Mouse (Mus musculus) cerebellum, adult 2 months (tissue): ENCODE measurements at regions not wholly inside any gene's neighbourhood (a gene's known extent, or its start where the extent isn't known, plus 50 kb on each side); places are given as distances from the start of the nearest gene placed in this dataset.

Experiments used
- DNase-seq, 2 experiments: peaks; one replicate each; pipeline ENCODE4 v3.0.0; 2021
- H3K27ac ChIP-seq: fragments of 200-500 bp; 2 replicates; pipeline ENCODE4 v1.5.1; 2012; ENCODE audit warnings: low read length, control low read depth, inconsistent platforms; ENCODE audit not compliant: insufficient read depth
- H3K27me3 ChIP-seq: fragments of 200-500 bp; 2 replicates; pipeline ENCODE4 v1.6.1; 2012; ENCODE audit warnings: inconsistent platforms, mild to moderate bottlenecking, low read length, moderate library complexity; ENCODE audit not compliant: control insufficient read depth, insufficient read depth
- H3K4me1 ChIP-seq: fragments of 200-500 bp; 2 replicates; pipeline ENCODE4 v1.6.1; 2011; ENCODE audit warnings: low read length; ENCODE audit not compliant: control insufficient read depth, insufficient read depth
- H3K4me3 ChIP-seq: fragments of 200-500 bp; replicated peaks from 2 replicates; pipeline ENCODE3; 2011; ENCODE audit warnings: mild to moderate bottlenecking, low read depth, low read length, control low read depth; ENCODE audit not compliant: insufficient read depth
- CTCF ChIP-seq: fragments of 200-500 bp; IDR thresholded peaks from 2 replicates; pipeline ENCODE4 v1.5.1; 2011; ENCODE audit warnings: low read depth, mild to moderate bottlenecking, control low read depth, low read length, moderate library complexity, borderline replicate concordance; ENCODE audit not compliant: insufficient read depth
- POLR2A ChIP-seq: fragments of 200-500 bp; IDR thresholded peaks from 2 replicates; pipeline ENCODE4 v1.6.1; 2011; ENCODE audit warnings: low read length, control low read depth, borderline replicate concordance; ENCODE audit not compliant: insufficient read depth
- WGBS: fragments of 180-500 bp; shearing (Covaris S2); methylation state at CpG from one replicate; pipeline ENCODE4 v1.1.7; 2018; 5-methylcytosine and 5-hydroxymethylcytosine counted together

GRCm38 (mm10) chr14:80536044-80536745, 552.3 kb downstream of the Olfm4 start:
- H3K4me3 ChIP-seq, result no peak overlapping the region
- no peaks in the 10 kb centered on the region for H3K4me1 ChIP-seq
- no peaks in the 10 kb centered on the region; the same call in 1 of the 2 replicates for H3K27me3 ChIP-seq
- H3K27ac ChIP-seq, result no peak overlapping the region
- no peak for DNase-seq
- 38% methylated on average over 7 of the region's 7 CpGs for WGBS
- TF ChIP-seq CTCF (no peak), POLR2A (no peak)

- Histone ChIP-seq H3K27ac (no peak overlapping the region), H3K4me3 (no peak overlapping the region), H3K4me1 (no peaks in the 10 kb centered on the region), H3K27me3 (no peaks in the 10 kb centered on the region)
- 22% methylated on average over 11 of the region's 11 CpGs for WGBS
- TF ChIP-seq CTCF (no peak), POLR2A (no peak)
- no peak for DNase-seq
Measured at GRCm38 (mm10) chr14:80559950-80560349, 576.1 kb downstream of the Olfm4 start.
